9 mouse cellular contexts compared by ENCODE assay signal in genomic region chr16:18696820-18697168, GRCm38 (mm10).
DNase-seq lines count a peak whose midpoint lies in the region; ATAC-seq and TF ChIP-seq lines count a peak whose summit lies in the region.
"Had no signal": no experiment of that assay in that cellular context is flagged by ENCODE, and none has a peak within 500 bp of the region (broad histone marks: within the 10 kb centered on the region; RNA-seq: fewer than 3 reads in every experiment).

No protein-coding gene starts in this region.

- TF ChIP-seq CTCF in midbrain, postnatal 0 days (IDR thresholded peaks at IDR 0.05): no peak

- no peak overlapping the region for H3K9ac ChIP-seq in heart, embryonic 11.5 days (ENCODE audit: low read depth, low read length)
- no peak overlapping the region for H3K9ac ChIP-seq in lung, embryonic 15.5 days
- no peak overlapping the region for H3K9ac ChIP-seq in embryonic facial prominence, embryonic 14.5 days (ENCODE audit: low read depth, low read length)
- no peak overlapping the region for H3K9ac ChIP-seq in midbrain, postnatal 0 days (replicated peaks; ENCODE audit: low read length, poor library complexity, severe bottlenecking)
- H3K9ac ChIP-seq: liver, embryonic 13.5 days had no signal

- H3K27ac ChIP-seq in heart, embryonic 11.5 days (ENCODE audit: low read depth, low read length): no peak overlapping the region
- H3K27ac ChIP-seq in lung, embryonic 15.5 days: no peak overlapping the region; the same call in 1 of the 2 replicates
- no peak overlapping the region for H3K27ac ChIP-seq in embryonic facial prominence, embryonic 14.5 days (replicated peaks; ENCODE audit: low read depth, low read length)
- H3K27ac ChIP-seq in midbrain, postnatal 0 days (ENCODE audit: low read depth, low read length): no peak overlapping the region
- H3K27ac ChIP-seq: liver, embryonic 13.5 days had no signal

- H3K4me1 ChIP-seq in heart, embryonic 11.5 days (ENCODE audit: control insufficient read depth, insufficient read depth, low read length): no peaks in the 10 kb centered on the region
- H3K4me1 ChIP-seq in lung, embryonic 15.5 days: peaks cover 6% of the 10 kb centered on the region; the same call in 1 of the 2 replicates
- H3K4me1 ChIP-seq in embryonic facial prominence, embryonic 14.5 days (ENCODE audit: control insufficient read depth, insufficient read depth, low read length): peaks cover 10% of the 10 kb centered on the region; the same call in 1 of the 2 replicates
- no peaks in the 10 kb centered on the region for H3K4me1 ChIP-seq in midbrain, postnatal 0 days (ENCODE audit: insufficient read depth, low read length)
- H3K4me1 ChIP-seq: liver, embryonic 13.5 days had no signal

- H3K9me3 ChIP-seq in heart, embryonic 11.5 days (replicated peaks; ENCODE audit: control insufficient read depth, low read length): no peaks in the 10 kb centered on the region
- H3K9me3 ChIP-seq in lung, embryonic 15.5 days: no peaks in the 10 kb centered on the region
- H3K9me3 ChIP-seq in embryonic facial prominence, embryonic 14.5 days (ENCODE audit: control insufficient read depth, low read length): no peaks in the 10 kb centered on the region
- H3K9me3 ChIP-seq in midbrain, postnatal 0 days (ENCODE audit: low read length): no peaks in the 10 kb centered on the region
- H3K9me3 ChIP-seq: liver, embryonic 13.5 days had no signal

- H3K4me2 ChIP-seq in heart, embryonic 11.5 days: peak overlapping the region; percentile 41
- H3K4me2 ChIP-seq in lung, embryonic 15.5 days: peak overlapping the region; percentile 16; the same call in 1 of the 2 replicates
- peak overlapping the region; percentile 31 for H3K4me2 ChIP-seq in embryonic facial prominence, embryonic 14.5 days (ENCODE audit: low read depth, low read length)
- H3K4me2 ChIP-seq in midbrain, postnatal 0 days (ENCODE audit: low read depth, low read length, poor library complexity, severe bottlenecking): no peak overlapping the region
- H3K4me2 ChIP-seq: liver, embryonic 13.5 days had no signal

- WGBS in heart, embryonic 11.5 days (ENCODE audit: insufficient replicate concordance): 60% methylated on average over 5 of the region's 5 CpGs
- 63% methylated on average over 5 of the region's 5 CpGs for WGBS in lung, embryonic 15.5 days
- WGBS in embryonic facial prominence, embryonic 14.5 days: 45% methylated on average over 5 of the region's 5 CpGs
- 46% methylated on average over 5 of the region's 5 CpGs for WGBS in midbrain, postnatal 0 days

- H3K27me3 ChIP-seq in heart, embryonic 11.5 days (ENCODE audit: control insufficient read depth, insufficient read depth, low read length): no peaks in the 10 kb centered on the region
- no peaks in the 10 kb centered on the region for H3K27me3 ChIP-seq in lung, embryonic 15.5 days
- H3K27me3 ChIP-seq in embryonic facial prominence, embryonic 14.5 days (replicated peaks; ENCODE audit: control insufficient read depth, insufficient read depth, low read length): no peaks in the 10 kb centered on the region
- no peaks in the 10 kb centered on the region for H3K27me3 ChIP-seq in midbrain, postnatal 0 days (ENCODE audit: insufficient read depth, low read length)
- H3K27me3 ChIP-seq: liver, embryonic 13.5 days had no signal

- H3K36me3 ChIP-seq in heart, embryonic 11.5 days (ENCODE audit: control insufficient read depth, insufficient read depth, low read length): no peaks in the 10 kb centered on the region
- no peaks in the 10 kb centered on the region for H3K36me3 ChIP-seq in lung, embryonic 15.5 days
- no peaks in the 10 kb centered on the region for H3K36me3 ChIP-seq in embryonic facial prominence, embryonic 14.5 days (ENCODE audit: control insufficient read depth, insufficient read depth, low read length)
- H3K36me3 ChIP-seq in midbrain, postnatal 0 days (ENCODE audit: insufficient read depth, low read length): no peaks in the 10 kb centered on the region
- H3K36me3 ChIP-seq: liver, embryonic 13.5 days had no signal

- no peak for DNase-seq in heart, postnatal 25 days (ENCODE audit: low spot score)
- DNase-seq in lung, postnatal 25 days (ENCODE audit: low spot score): no peak
- DNase-seq in embryonic facial prominence, embryonic 14.5 days (ENCODE audit: low spot score): no peak
- DNase-seq in midbrain, postnatal 0 days (ENCODE audit: low spot score): no peak
- DNase-seq in frontal cortex, postnatal 10 days (ENCODE audit: low spot score in 2 of 2): no peak
- DNase-seq in layer of hippocampus, adult 8-10 months (ENCODE audit: low spot score in 2 of 2): no peak

- H3K4me3 ChIP-seq in heart, embryonic 11.5 days (ENCODE audit: low read depth, low read length): no peak overlapping the region
- H3K4me3 ChIP-seq in lung, embryonic 15.5 days: no peak overlapping the region
- peak overlapping the region; percentile 3; the same call in 1 of the 2 replicates for H3K4me3 ChIP-seq in embryonic facial prominence, embryonic 14.5 days (ENCODE audit: low read depth, low read length)
- no peak overlapping the region for H3K4me3 ChIP-seq in midbrain, postnatal 0 days (ENCODE audit: low read depth, low read length)
- H3K4me3 ChIP-seq: liver, embryonic 13.5 days had no signal

- no peak for ATAC-seq in heart, embryonic 11.5 days (replicated peaks; ENCODE audit: insufficient number of reproducible peaks, low FRiP score, low TSS enrichment)
- ATAC-seq in lung, embryonic 15.5 days (ENCODE audit: borderline replicate concordance, extremely low read depth, low FRiP score, low TSS enrichment): peak; percentile 43; the same call in 1 of the 2 replicates
- ATAC-seq in embryonic facial prominence, embryonic 14.5 days (ENCODE audit: low read depth): no peak
- ATAC-seq in midbrain, postnatal 0 days (ENCODE audit: low FRiP score): peak; percentile 41; the same call in 1 of the 2 replicates

- intact Hi-C loops in heart, postnatal 25 days (cut with DNase I): loop anchor here (1.0 to 2.0 kb wide), 2 partner anchors 102 to 162 kb away; no protein-coding TSS in a partner anchor

Comparison
In these comparisons a context has a peak if more than half of its experiments do, and no peak if none do; other contexts are left out.
1. ATAC-seq: peak in lung, embryonic 15.5 days (single experiment) and midbrain, postnatal 0 days (single experiment); none in heart, embryonic 11.5 days (single experiment) and embryonic facial prominence, embryonic 14.5 days (single experiment).